Mouse (Mus musculus) bone marrow macrophage, adult 2 months (primary cell): ENCODE measurements around the gene Med13. TPM values are rescaled to one million over a fixed set of nuclear protein-coding genes. Genes with fewer than 3 reads are reported as not detected.
A peak's percentile ranks its signal among the peaks of the same experiment; 100 is the strongest.

Source experiments
- H3K27ac ChIP-seq: 2 replicates; pipeline ENCODE4 v1.5.1; 2012; ENCODE audit warnings: low read depth, low read length; ENCODE audit not compliant: insufficient read depth
- H3K4me1 ChIP-seq: 2 replicates; pipeline ENCODE4 v1.6.1; 2012; ENCODE audit warnings: low read length; ENCODE audit not compliant: control insufficient read depth, insufficient read depth
- H3K4me3 ChIP-seq: 2 replicates; pipeline ENCODE4 v1.5.1; 2012; ENCODE audit warnings: mild to moderate bottlenecking, low read length, moderate library complexity; ENCODE audit not compliant: insufficient read depth
- CTCF ChIP-seq: IDR thresholded peaks from 2 replicates; pipeline ENCODE4 v1.5.1; 2012; ENCODE audit warnings: low read depth, mild to moderate bottlenecking, low read length, moderate library complexity
- POLR2A ChIP-seq: IDR thresholded peaks from 2 replicates; pipeline ENCODE4 v1.6.1; 2012; ENCODE audit warnings: mild to moderate bottlenecking, low read depth, low read length, borderline replicate concordance
- polyA plus RNA-seq: library from polyadenylated mRNA; stranded (reverse); fragments of >200 nt; gene quantifications from 2 replicates; pipeline ENCODE4 v1.2.4, GENCODE M21; 2012; ENCODE audit not compliant: missing spikeins, insufficient read depth, insufficient read length

Gene Med13
- 28.2 and 34.9 TPM in 2 replicates for polyA plus RNA-seq

DNA sequence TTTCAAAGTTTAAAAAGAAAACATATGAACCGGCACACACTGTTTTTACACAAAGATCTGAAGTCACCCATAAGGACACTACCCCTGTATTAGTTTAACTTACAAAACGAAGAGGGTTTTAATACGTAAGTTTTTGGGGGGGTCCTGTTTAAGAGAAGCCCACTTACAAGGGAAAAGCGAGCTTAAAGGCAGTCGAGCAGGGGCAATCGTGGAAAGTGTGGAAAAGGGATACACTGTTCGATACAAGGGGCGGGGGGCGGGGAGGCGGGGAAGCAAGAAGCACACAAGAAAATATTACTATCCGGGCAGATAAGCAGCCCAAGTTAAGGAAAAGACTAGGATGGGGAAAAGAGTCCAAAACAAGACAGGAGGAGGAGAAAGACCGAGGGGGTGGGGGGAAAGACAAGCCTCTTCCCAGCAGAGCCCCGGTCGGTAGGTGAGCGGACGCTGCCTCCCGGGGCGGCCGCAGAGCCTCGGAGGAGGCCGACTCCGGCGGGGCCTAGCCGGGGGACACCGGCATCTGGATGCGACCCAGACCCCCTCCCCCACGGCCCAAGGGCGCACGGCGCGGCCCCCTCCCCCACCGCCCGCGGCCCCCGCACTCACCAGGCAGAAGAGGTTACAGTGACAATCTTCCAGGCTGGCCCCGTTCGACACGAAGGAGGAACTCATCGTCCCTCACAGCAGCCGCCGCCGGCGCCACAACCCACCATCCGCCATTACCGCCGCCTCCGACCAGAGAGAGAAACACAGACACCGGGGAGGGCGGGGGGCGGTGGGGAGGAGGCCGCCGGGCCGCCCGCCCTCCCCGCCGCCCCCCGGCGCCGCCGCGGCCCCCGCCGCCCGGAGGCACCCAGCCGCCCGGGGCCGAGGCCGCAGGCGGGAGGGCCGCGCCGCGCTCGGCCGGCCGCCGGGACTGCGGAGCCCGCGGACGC, at the start of gene Med13:
Gene Med13, minus strand, starts transcription at position 749 of the 935 bp plus-strand sequence.
- Histone ChIP-seq H3K4me3 (peak within 1 kb of the TSS; percentile 97), H3K27ac (peak within 1 kb of the TSS; percentile 92), H3K4me1 (peaks cover 10% of the 10 kb centered on the region)
- TF ChIP-seq CTCF, result no peak

DNA sequence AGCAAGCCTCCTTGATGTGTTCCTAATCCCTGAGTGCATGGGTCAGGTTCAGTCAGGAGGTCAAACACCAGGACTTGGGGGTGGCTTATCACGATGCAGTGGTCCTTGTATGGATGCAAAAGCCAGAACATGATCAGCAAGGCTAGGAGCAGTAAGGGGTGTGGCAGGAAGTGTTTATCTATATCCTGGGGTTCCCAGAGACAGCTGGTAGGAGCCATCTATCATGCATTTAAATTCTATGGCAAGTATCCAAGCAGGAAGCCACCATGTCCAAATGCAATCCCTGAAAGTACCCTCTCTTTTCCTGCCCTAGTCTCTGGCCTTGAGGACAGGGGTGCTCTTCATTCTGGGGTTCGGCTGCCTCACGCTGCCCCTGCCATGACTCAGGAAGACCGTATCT, 47.2 kb upstream of the Med13 start:
- no peak overlapping the region for H3K27ac ChIP-seq
- H3K4me1 ChIP-seq, result peaks cover 3% of the 10 kb centered on the region; the same call in 1 of the 2 replicates
- H3K4me3 ChIP-seq, result no peak overlapping the region
- no peak for TF ChIP-seq POLR2A
- TF ChIP-seq CTCF, result no peak

DNA sequence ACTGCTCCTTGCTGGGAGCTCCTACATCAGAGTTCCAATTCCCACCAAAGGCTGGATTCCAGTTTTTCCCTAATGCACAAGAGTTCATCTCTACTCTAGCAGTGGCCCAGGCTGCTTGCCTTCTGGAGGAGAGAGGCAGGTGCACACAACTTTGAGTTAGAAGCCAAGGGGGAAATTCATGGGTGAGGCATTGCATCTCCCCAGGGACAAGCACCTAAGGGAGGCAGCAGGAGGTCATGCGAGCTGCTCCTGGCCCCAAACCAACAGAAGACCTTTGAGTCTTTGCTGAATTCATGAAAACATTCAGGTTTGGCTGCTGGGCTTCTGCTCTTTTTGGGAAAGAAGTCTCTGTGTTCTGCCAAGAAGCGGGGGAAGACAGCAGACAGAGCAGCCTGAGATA, 46.4 kb upstream of the Med13 start:
- H3K27ac ChIP-seq, result no peak overlapping the region
- peaks cover 8% of the 10 kb centered on the region for H3K4me1 ChIP-seq
- no peak overlapping the region for H3K4me3 ChIP-seq
- TF ChIP-seq CTCF, result no peak
- no peak for TF ChIP-seq POLR2A

DNA sequence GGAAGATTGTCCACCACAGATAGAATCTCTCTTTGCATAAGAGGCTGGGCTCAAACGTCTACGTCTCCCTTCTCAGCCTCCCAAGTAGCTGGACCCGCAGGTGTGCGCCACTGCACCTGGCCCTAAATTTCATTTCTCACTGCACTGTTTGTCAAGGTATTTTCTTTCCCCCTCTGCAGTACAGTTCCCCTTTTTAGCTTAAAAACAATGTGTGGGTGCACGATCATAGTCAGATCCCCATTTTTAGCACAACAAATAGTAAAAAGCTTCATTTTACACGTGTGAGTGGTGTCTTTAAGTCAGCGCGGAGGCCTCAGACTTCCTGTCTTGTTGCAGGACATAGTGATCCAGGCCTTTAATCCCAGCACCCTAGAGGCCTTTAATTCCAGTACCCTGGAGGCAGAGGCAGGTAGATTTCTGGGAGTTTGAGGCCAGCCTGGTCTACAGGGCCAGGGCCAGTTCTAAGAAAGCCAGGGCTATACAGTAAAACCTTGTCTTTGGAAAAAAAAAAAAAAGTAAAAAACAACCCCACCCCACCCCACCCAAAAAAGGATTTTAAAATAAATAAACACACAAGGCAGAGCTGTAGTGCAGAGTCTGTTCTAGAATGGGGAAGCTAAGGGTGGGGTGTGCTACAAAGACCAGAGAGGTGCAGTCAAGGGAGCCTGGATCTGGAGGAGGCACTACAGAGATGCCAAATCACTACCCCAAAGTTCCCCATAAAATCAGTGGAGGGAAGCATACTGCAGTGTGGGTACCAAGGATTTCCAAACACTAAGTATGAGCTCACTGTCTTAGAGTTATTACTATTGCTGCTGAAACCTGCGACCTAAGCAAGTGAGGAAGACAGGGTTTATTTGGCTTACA, 42.1 kb upstream of the Med13 start:
- TF ChIP-seq POLR2A (no peak), CTCF (no peak)
- no peak overlapping the region for H3K27ac ChIP-seq
- no peak overlapping the region for H3K4me3 ChIP-seq
- H3K4me1 ChIP-seq, result peaks cover 8% of the 10 kb centered on the region

DNA sequence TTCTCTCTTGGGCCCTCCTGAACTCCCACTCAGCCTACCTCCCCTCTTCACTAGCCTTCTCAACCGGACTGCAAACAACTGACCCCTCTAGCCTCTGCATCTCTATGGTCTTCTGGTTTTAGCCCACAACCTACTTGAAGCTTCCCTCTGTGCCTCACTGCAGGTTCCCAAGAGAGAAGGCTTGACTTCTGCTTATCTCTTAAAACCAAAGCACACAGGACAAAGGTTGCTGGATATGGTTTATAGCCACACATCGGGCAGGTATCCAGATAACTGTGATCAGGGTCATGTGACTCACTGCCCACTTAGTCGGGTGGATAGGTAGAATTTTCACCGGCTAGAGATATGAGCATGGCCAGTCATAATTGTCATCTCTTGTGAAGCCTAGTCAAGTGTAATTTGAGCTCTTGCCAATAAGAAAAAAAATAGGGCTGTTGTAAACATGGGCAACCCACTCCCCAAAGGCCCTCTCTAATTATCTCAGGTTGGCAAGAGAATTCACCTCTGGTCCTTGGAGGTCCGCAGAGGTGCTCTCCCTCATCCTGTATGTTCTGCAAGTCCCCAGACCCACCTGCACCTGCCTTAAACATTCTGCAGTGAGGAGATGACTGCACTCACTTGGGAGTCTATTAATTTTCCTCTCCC, 39.7 kb upstream of the Med13 start:
- Histone ChIP-seq H3K4me1 (peaks cover 8% of the 10 kb centered on the region), H3K4me3 (no peak overlapping the region), H3K27ac (no peak overlapping the region)
- TF ChIP-seq POLR2A, result no peak
- TF ChIP-seq CTCF, result no peak

DNA sequence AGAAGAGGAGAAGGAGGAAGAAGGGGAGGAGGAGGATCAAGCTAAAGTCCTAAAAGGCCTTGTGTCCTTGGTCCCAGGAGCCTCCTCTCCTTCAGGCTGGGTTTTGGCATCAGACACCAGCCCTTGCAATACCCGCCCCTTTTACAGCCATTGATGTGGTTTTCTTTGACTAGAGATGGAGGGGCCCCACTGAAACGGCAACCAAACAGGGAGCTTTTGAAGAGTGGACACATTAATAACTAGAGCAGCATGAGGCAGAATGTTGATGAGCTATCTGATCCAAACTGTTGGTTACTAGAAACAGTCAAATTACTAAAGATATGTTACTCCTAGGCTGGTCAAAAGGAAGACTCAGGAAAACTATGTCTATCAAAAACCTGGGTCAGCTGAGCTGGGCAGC, 39.1 kb upstream of the Med13 start:
- Histone ChIP-seq H3K4me1 (peaks cover 8% of the 10 kb centered on the region), H3K4me3 (no peak overlapping the region), H3K27ac (no peak overlapping the region)
- no peak for TF ChIP-seq CTCF

DNA sequence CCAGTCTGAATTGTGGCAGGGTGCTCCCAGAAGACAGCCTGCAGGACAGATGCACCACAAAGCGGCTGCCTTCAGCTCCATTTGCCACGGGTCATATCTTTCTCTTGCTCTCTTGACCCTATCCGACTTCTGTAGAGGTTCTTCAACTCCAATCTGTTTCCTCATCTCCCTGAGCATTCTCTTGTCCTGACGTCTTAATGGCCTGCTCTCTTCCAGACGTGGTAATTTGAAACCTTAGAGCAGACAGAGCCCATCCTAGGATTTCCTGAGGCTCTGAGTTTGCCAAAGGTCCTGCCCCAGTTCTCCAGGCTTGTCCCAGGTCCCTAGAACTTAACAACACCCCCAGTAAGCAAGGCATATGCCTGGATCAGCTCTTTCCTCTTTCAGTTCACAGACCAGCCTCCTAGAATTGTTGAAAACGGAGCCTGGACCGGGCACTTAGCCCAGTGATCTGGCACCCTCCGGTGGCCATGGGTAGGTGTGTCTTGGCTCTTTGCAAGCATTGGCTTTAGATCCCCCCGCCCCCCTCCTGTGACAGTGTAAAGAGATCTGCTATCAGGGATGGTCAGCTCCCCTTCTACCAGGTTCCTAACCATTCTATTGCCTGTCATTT, 38.2 kb upstream of the Med13 start:
- no peak overlapping the region for H3K27ac ChIP-seq
- TF ChIP-seq CTCF (0 out of 2 replicates have a peak, but pooled peaks have one; percentile 21), POLR2A (no peak)

DNA sequence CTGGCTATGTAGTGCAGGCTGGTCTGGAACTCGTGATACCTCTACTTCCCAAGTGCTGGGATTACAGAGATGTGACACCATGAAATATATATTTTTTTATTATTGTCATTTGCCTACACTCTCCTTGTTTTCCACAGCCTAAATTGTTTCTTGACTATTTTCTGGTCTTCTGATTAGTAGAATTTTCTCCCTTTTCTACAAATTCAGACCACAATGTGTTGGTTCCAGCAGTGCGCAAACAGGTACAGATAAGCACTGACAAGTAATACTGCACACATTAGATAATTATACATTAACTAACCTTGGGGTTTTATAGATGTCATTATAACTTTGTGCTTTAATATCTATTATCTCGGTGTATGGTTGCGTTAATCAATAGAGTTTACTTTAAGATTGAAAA, 37.7 kb upstream of the Med13 start:
- Histone ChIP-seq H3K4me1 (peaks cover 11% of the 10 kb centered on the region), H3K27ac (no peak overlapping the region), H3K4me3 (no peak overlapping the region)
- TF ChIP-seq POLR2A (no peak), CTCF (no peak)

More for the DNA sequence above, 38.2 kb upstream of the Med13 start:
- H3K4me1 ChIP-seq, result peaks cover 8% of the 10 kb centered on the region
- H3K4me3 ChIP-seq, result no peak overlapping the region

DNA sequence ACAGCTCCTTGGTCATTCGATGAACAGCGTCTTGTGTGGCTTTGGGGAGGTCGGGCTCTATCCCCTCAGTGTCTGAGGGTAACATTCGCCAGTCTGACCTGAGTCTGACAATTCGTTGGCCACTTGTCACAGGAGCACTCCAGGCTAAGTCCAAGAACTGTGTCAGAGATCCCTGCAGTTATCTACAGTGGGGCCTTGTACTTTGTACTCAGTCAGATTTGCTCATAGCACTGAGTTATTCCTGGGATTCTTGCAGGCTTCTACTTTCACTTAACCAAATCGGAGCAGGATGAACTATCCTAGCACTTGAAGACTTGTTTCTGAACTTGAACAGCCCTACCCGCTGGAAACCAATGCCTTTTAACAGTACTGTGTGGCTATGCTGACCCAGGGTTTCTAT, 34.3 kb upstream of the Med13 start:
- Histone ChIP-seq H3K27ac (no peak overlapping the region), H3K4me1 (peaks cover 7% of the 10 kb centered on the region), H3K4me3 (no peak overlapping the region)
- TF ChIP-seq CTCF (no peak), POLR2A (no peak)
